Mouse (Mus musculus) hindbrain, embryonic 13.5 days (tissue): ENCODE measurements at regions not wholly inside any gene's neighbourhood (a gene's known extent, or its start where the extent isn't known, plus 50 kb on each side); places are given as distances from the start of the nearest gene placed in this dataset.

ENCODE experiments used
- ATAC-seq: fragments of 200-750 bp; cut with Nextera tagmentation; 2 replicates; pipeline ENCODE4 v1.8.0; 2017; ENCODE audit warnings: moderate TSS enrichment; ENCODE audit not compliant: low FRiP score
- H3K27ac ChIP-seq: fragments of 300-500 bp; sonication (generic); 2 replicates; pipeline ENCODE4 v1.5.1; 2015; ENCODE audit warnings: inconsistent platforms, mild to moderate bottlenecking, moderate library complexity
- H3K27me3 ChIP-seq: fragments of 300-500 bp; sonication (generic); 2 replicates; pipeline ENCODE4 v1.6.1; 2015; ENCODE audit warnings: mild to moderate bottlenecking, inconsistent platforms
- H3K36me3 ChIP-seq: fragments of 300-500 bp; sonication (generic); 2 replicates; pipeline ENCODE4 v1.6.1; 2015; ENCODE audit warnings: mild to moderate bottlenecking, inconsistent platforms
- H3K4me1 ChIP-seq: fragments of 300-500 bp; sonication (generic); replicated peaks from 2 replicates; pipeline ENCODE4 v1.6.1; 2015; ENCODE audit warnings: inconsistent platforms
- H3K4me2 ChIP-seq: fragments of 300-500 bp; sonication (generic); 2 replicates; pipeline ENCODE4 v1.6.1; 2015; ENCODE audit warnings: inconsistent platforms, mild to moderate bottlenecking, moderate library complexity
- H3K4me3 ChIP-seq: fragments of 300-500 bp; sonication (generic); 2 replicates; pipeline ENCODE4 v1.5.1; 2015; ENCODE audit warnings: mild to moderate bottlenecking, inconsistent platforms
- H3K9ac ChIP-seq: fragments of 300-500 bp; sonication (generic); 2 replicates; pipeline ENCODE4 v1.6.1; 2015; ENCODE audit warnings: mild to moderate bottlenecking, inconsistent platforms
- H3K9me3 ChIP-seq: fragments of 300-500 bp; sonication (generic); 2 replicates; pipeline ENCODE4 v1.6.1; 2016; ENCODE audit warnings: inconsistent platforms
- WGBS: fragments of 180-500 bp; shearing (Covaris S2); methylation state at CpG from one replicate; pipeline ENCODE4 v1.1.7; 2015; 5-methylcytosine and 5-hydroxymethylcytosine counted together

DNA sequence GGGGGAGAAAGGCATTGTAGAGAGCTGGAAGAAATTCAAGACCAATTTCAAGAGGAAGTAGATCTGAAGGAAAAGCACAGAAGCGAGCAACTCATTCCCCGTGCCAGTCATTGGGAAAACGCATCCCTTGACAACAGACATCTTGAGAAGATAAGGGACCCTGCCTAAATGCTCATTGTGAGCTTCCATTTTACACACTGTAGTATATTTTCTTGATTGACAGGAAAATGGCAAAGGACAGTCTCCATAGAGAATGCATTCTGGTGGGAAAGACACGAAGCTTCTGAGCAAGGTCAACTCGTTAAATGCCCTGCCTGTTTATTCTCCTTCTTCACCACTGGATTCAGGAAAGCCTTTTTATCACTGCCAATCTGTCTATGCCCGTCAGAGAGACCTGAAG is 424.1 kb upstream of the Vwc2 start:
- Histone ChIP-seq H3K36me3 (no peaks in the 10 kb centered on the region), H3K27me3 (no peaks in the 10 kb centered on the region), H3K9ac (no peak overlapping the region), H3K4me2 (no peak overlapping the region), H3K9me3 (no peaks in the 10 kb centered on the region), H3K4me1 (no peaks in the 10 kb centered on the region), H3K4me3 (no peak overlapping the region), H3K27ac (no peak overlapping the region)
- ATAC-seq, result peak; percentile 54; the same call in 1 of the 2 replicates
- 64% methylated on average over 6 of the region's 6 CpGs for WGBS

DNA sequence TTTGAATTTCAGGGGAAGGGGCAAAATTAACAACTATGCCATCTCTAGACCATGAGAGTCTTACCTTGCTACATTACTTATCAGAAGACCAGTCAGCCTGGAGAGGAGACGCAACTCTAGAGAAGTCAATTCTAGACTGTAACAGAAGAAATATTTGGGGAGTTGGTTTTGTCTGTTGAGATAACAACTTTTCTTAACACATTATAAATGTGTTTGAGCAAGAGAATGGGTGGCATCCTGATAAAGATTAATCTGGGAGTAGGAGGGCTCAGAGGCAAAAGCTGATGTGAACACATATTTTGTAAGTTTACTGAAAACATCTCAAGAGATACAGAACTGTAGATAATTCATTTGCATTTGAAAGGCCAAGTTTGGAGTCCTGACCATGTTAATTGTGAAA is 389.0 kb upstream of the Vwc2 start:
- ATAC-seq, result no peak
- H3K27me3 ChIP-seq, result no peaks in the 10 kb centered on the region
- 96% methylated on average over 1 of the region's 1 CpGs for WGBS
- no peaks in the 10 kb centered on the region for H3K9me3 ChIP-seq
- no peaks in the 10 kb centered on the region for H3K36me3 ChIP-seq
- no peak overlapping the region for H3K27ac ChIP-seq
- H3K4me1 ChIP-seq, result no peaks in the 10 kb centered on the region
- no peak overlapping the region for H3K4me3 ChIP-seq
- H3K4me2 ChIP-seq, result no peak overlapping the region
- no peak overlapping the region for H3K9ac ChIP-seq

DNA sequence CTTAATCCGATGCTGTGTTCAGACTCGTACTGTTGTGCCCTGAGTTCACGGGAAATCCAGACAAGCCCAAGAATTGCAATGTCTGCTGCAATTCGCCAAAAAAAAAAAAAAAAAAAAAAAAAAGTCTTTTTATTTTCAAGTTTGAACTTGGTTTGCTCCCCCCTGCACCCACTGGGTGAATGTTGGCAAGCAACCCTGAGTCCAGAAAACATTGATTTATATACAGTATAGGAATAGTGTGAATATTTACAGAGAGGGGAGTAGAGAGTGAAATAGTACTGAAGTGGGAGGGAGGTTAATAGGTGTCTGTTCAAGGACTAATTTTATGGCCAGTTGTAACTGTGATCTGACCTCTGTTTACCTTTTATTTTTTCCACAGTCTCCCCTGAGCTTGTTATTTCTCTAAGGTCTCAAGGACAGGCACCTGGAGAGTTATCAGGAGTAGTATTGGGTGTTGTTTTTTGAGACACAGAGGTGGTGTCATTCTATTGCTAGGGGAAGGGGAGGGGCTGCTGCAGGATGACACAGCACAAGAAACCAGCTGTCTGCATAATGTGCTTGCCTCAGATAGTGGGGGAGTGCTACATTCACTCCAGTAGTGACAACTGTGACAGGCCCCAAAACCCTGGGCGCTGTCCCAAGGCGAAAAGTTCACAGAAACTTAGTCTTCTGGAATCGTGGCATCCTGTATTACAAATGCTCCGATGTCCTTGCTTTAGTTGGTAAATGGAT is 385.0 kb upstream of the Vwc2 start:
- Histone ChIP-seq H3K4me3 (no peak overlapping the region), H3K27me3 (no peaks in the 10 kb centered on the region), H3K4me1 (no peaks in the 10 kb centered on the region), H3K4me2 (no peak overlapping the region), H3K27ac (no peak overlapping the region), H3K9me3 (no peaks in the 10 kb centered on the region), H3K36me3 (no peaks in the 10 kb centered on the region), H3K9ac (no peak overlapping the region)
- ATAC-seq, result no peak
- WGBS, result 96% methylated on average over 8 of the region's 8 CpGs
